Mouse (Mus musculus): ENCODE data around the gene Olfr329-ps. TPM values are rescaled to one million over a fixed set of nuclear protein-coding genes. Genes with fewer than 3 reads are reported as not detected.
"Not testable (repeated sequence)": the region's sequence is repeated elsewhere in the genome, so short reads cannot be mapped to it uniquely, and the experiment has no call there.

Gene Olfr329-ps
- polyA plus RNA-seq, 1 experiment from 2014 or later = not detected

GRCm38 (mm10) chr11:58519756-58520155 is 26.5 kb downstream of the Olfr329-ps start:
- H3K4me3 ChIP-seq (ENCODE audit: low read depth, low read length); H3K9me3 ChIP-seq (replicated peaks; ENCODE audit: control insufficient read depth, low read length, poor library complexity, severe bottlenecking); H3K4me2 ChIP-seq (ENCODE audit: low read length); H3K27ac ChIP-seq (ENCODE audit: low read length); H3K4me1 ChIP-seq (ENCODE audit: control insufficient read depth, insufficient read depth, low read length); H3K27me3 ChIP-seq (ENCODE audit: control insufficient read depth, insufficient read depth, low read depth, low read length); ATAC-seq; H3K9ac ChIP-seq (ENCODE audit: low read depth, low read length); H3K36me3 ChIP-seq (ENCODE audit: control insufficient read depth, insufficient read depth, low read length): not testable (repeated sequence)
- 94% methylated on average over 7 of the region's 9 CpGs for WGBS

DNA sequence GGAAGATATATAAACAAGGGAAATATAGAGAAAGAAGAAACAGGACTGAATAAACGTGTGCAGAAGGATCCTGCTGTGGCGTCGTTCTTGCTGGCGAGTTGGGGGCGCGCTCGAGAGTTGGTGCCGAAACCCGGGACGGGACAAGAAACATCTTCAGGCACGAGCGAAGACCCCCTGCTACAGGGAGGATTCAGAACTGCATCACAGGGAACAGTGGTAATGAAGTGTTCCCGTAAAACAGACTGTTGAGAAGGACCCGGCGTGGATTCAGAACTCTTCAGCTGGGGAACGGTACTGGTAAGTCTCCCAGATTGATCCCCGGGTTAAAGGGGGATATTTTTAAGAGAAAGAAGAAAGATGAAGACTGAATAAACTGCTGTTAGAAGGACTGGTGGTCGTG is 27.3 kb downstream of the Olfr329-ps start:
- H3K9me3 ChIP-seq (replicated peaks; ENCODE audit: control insufficient read depth, low read length, poor library complexity, severe bottlenecking); ATAC-seq; H3K27me3 ChIP-seq (ENCODE audit: control insufficient read depth, insufficient read depth, low read depth, low read length); H3K36me3 ChIP-seq (ENCODE audit: control insufficient read depth, insufficient read depth, low read length); H3K4me2 ChIP-seq (ENCODE audit: low read length); H3K9ac ChIP-seq (ENCODE audit: low read depth, low read length); H3K4me3 ChIP-seq (ENCODE audit: low read depth, low read length); H3K27ac ChIP-seq (ENCODE audit: low read length); H3K4me1 ChIP-seq (ENCODE audit: control insufficient read depth, insufficient read depth, low read length): not testable (repeated sequence)
- WGBS = 94% methylated on average over 17 of the region's 18 CpGs

DNA sequence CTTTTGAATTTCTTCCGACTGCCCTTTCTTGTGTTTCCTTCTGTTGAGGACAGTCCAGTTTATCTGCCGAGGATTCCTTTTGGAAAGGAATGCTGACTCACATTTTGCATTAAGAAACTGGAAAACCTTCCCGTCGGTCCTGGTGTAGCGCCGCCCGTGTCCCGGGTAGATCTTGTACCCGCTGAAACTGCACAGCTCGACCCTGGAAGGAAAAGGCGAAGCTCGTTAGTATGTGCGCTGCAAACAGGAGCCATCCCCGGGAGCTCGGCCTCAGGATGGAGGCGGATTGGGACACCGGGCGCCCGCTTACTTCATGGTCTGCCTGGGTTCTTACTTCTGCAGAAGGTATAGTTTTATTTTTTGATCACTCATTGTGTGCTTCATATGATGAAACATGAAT is 37.2 kb downstream of the Olfr329-ps start:
- ATAC-seq; H3K36me3 ChIP-seq (ENCODE audit: control insufficient read depth, insufficient read depth, low read length); H3K9me3 ChIP-seq (replicated peaks; ENCODE audit: control insufficient read depth, low read length, poor library complexity, severe bottlenecking): not testable (repeated sequence)

GRCm38 (mm10) chr11:58502472-58502871 is 43.8 kb downstream of the Olfr329-ps start, which contains the start of gene Olfr331:
TSS of gene Olfr331 (minus strand) at chr11:58502572.
- H3K9me3 ChIP-seq (replicated peaks; ENCODE audit: control insufficient read depth, low read length, poor library complexity, severe bottlenecking); H3K27me3 ChIP-seq (ENCODE audit: control insufficient read depth, insufficient read depth, low read depth, low read length); H3K4me2 ChIP-seq (ENCODE audit: low read length); H3K27ac ChIP-seq (ENCODE audit: low read length); H3K9ac ChIP-seq (ENCODE audit: low read depth, low read length); H3K4me3 ChIP-seq (ENCODE audit: low read depth, low read length); H3K36me3 ChIP-seq (ENCODE audit: control insufficient read depth, insufficient read depth, low read length); H3K4me1 ChIP-seq (ENCODE audit: control insufficient read depth, insufficient read depth, low read length); ATAC-seq: not testable (repeated sequence)

More for the DNA sequence above, 37.2 kb downstream of the Olfr329-ps start:
- H3K9ac ChIP-seq (ENCODE audit: low read depth, low read length); H3K27me3 ChIP-seq (ENCODE audit: control insufficient read depth, insufficient read depth, low read depth, low read length); H3K4me2 ChIP-seq (ENCODE audit: low read length); H3K27ac ChIP-seq (ENCODE audit: low read length); H3K4me3 ChIP-seq (ENCODE audit: low read depth, low read length); H3K4me1 ChIP-seq (ENCODE audit: control insufficient read depth, insufficient read depth, low read length): not testable (repeated sequence)
- 85% methylated on average over 19 of the region's 19 CpGs for WGBS

- H3K4me1 ChIP-seq (ENCODE audit: control insufficient read depth, insufficient read depth, low read length) = no peaks in the 10 kb centered on the region
- no peaks in the 10 kb centered on the region for H3K9me3 ChIP-seq (replicated peaks; ENCODE audit: control insufficient read depth, low read length, poor library complexity, severe bottlenecking)
- H3K27ac ChIP-seq (ENCODE audit: low read length) = no peak overlapping the region
- 48% methylated on average over 3 of the region's 3 CpGs for WGBS
- H3K9ac ChIP-seq (ENCODE audit: low read depth, low read length) = no peak overlapping the region
- H3K27me3 ChIP-seq (ENCODE audit: control insufficient read depth, insufficient read depth, low read depth, low read length) = no peaks in the 10 kb centered on the region
- no peaks in the 10 kb centered on the region for H3K36me3 ChIP-seq (ENCODE audit: control insufficient read depth, insufficient read depth, low read length)
- H3K4me3 ChIP-seq (ENCODE audit: low read depth, low read length) = no peak overlapping the region
- no peak for ATAC-seq
- H3K4me2 ChIP-seq (ENCODE audit: low read length) = no peak overlapping the region
Observed at GRCm38 (mm10) chr11:58499290-58499689, 46.9 kb downstream of the Olfr329-ps start.

DNA sequence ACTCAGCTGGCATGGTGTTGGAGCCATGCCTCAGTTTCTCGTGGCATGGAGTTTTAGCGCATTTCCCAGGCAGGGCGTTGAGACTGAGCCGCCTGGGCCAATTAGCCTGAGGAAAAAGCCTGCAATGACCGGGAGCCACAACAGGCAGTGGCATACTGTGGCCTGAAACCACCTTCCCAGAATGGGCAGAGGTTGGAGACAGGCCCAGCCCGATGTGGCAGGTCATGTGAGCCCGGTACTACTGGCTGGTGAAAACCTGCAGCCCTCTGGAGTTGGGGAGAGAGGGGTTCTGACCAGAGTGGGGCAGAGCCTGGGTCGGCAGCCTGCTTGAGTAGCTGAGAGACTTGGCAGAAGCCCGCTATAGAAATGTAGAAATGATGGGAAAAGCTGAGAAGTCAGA is 47.5 kb downstream of the Olfr329-ps start:
- H3K9me3 ChIP-seq (replicated peaks; ENCODE audit: control insufficient read depth, low read length, poor library complexity, severe bottlenecking) = no peaks in the 10 kb centered on the region
- no peak overlapping the region for H3K4me2 ChIP-seq (ENCODE audit: low read length)
- ATAC-seq = no peak
- H3K27me3 ChIP-seq (ENCODE audit: control insufficient read depth, insufficient read depth, low read depth, low read length) = no peaks in the 10 kb centered on the region
- WGBS = 88% methylated on average over 9 of the region's 9 CpGs
- no peaks in the 10 kb centered on the region for H3K4me1 ChIP-seq (ENCODE audit: control insufficient read depth, insufficient read depth, low read length)
- H3K36me3 ChIP-seq (ENCODE audit: control insufficient read depth, insufficient read depth, low read length) = no peaks in the 10 kb centered on the region
- no peak overlapping the region for H3K9ac ChIP-seq (ENCODE audit: low read depth, low read length)
- no peak overlapping the region for H3K27ac ChIP-seq (ENCODE audit: low read length)
- H3K4me3 ChIP-seq (ENCODE audit: low read depth, low read length) = no peak overlapping the region

DNA sequence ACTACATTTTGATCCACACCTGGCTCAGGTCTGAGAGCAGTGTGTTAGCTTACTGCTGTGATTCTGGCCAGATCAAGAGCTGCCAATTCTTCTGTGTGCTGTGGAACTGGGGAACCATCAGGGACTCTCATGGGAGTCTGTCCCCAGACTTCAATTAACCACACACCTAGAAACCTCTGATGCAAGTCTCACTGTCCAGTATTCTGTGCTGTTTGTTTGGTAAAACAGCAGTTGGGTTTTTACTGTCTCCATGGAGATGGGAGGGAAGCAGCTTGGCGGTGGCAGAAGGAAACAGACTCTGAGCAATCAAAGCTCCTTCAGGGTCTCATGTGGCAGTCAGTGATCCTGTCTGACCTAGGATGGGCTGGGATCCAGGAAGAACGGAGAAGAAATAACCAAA is 53.8 kb downstream of the Olfr329-ps start, which contains the start of gene Olfr332:
Olfr332 (minus strand) TSS at position 101 of the 400 bp plus-strand sequence.
- Histone ChIP-seq H3K4me3 (ENCODE audit: low read depth, low read length) (no peak within 1 kb of the TSS), H3K36me3 (ENCODE audit: control insufficient read depth, insufficient read depth, low read length) (no peaks in the 10 kb centered on the region), H3K9ac (ENCODE audit: low read depth, low read length) (no peak within 1 kb of the TSS), H3K4me2 (ENCODE audit: low read length) (no peak within 1 kb of the TSS), H3K27ac (ENCODE audit: low read length) (no peak within 1 kb of the TSS), H3K4me1 (ENCODE audit: control insufficient read depth, insufficient read depth, low read length) (no peaks in the 10 kb centered on the region), H3K9me3 (replicated peaks; ENCODE audit: control insufficient read depth, low read length, poor library complexity, severe bottlenecking) (no peaks in the 10 kb centered on the region), H3K27me3 (ENCODE audit: control insufficient read depth, insufficient read depth, low read depth, low read length) (no peaks in the 10 kb centered on the region)
- no peak for ATAC-seq
- 80% methylated on average over 2 of the region's 2 CpGs for WGBS

Other genes with a start within 250 kb of the Olfr329-ps start
- 32.2 and 32.4 TPM in 2 replicates for gene Zfp692, start 239.4 kb downstream of the Olfr329-ps start, polyA plus RNA-seq (2015; fragmentation: Nextera tagmentation; extraction: Ambion mirVana)
- 37.1 and 40.2 TPM in 2 replicates for gene Zfp672, start 216.1 kb downstream of the Olfr329-ps start, polyA plus RNA-seq (2015; fragmentation: Nextera tagmentation; extraction: Ambion mirVana)
- gene Sh3bp5l, start 215.7 kb downstream of the Olfr329-ps start, polyA plus RNA-seq (2015; fragmentation: Nextera tagmentation; extraction: Ambion mirVana) = 52.4 and 53.2 TPM in 2 replicates
- not detected in 2 replicates for gene Lypd8, start 167.4 kb downstream of the Olfr329-ps start, polyA plus RNA-seq (2015; fragmentation: Nextera tagmentation; extraction: Ambion mirVana)
- not detected in 2 replicates for gene 1810065E05Rik, start 125.3 kb downstream of the Olfr329-ps start, polyA plus RNA-seq (2015; fragmentation: Nextera tagmentation; extraction: Ambion mirVana)
- not detected in 2 replicates for gene Gm12253, start 113.9 kb downstream of the Olfr329-ps start, polyA plus RNA-seq (2015; fragmentation: Nextera tagmentation; extraction: Ambion mirVana)
- gene Lypd9, start 93.5 kb downstream of the Olfr329-ps start, polyA plus RNA-seq (2015; fragmentation: Nextera tagmentation; extraction: Ambion mirVana) = not detected in 2 replicates
- gene Olfr30, start 84.2 kb downstream of the Olfr329-ps start, polyA plus RNA-seq (2015; fragmentation: Nextera tagmentation; extraction: Ambion mirVana) = not detected in 2 replicates
- not detected in 2 replicates for gene Olfr332, start 53.9 kb downstream of the Olfr329-ps start, polyA plus RNA-seq (2015; fragmentation: Nextera tagmentation; extraction: Ambion mirVana)
- gene Olfr331, start 43.9 kb downstream of the Olfr329-ps start, polyA plus RNA-seq (2015; fragmentation: Nextera tagmentation; extraction: Ambion mirVana) = not detected in 2 replicates
- not detected in 2 replicates for gene Olfr330, start 11.6 kb downstream of the Olfr329-ps start, polyA plus RNA-seq (2015; fragmentation: Nextera tagmentation; extraction: Ambion mirVana)
- gene Olfr328, start 9.2 kb upstream of the Olfr329-ps start, polyA plus RNA-seq (2015; fragmentation: Nextera tagmentation; extraction: Ambion mirVana) = 0.07 TPM in 1 of 2 replicates, not detected in the other
- gene Olfr224, start 24.1 kb upstream of the Olfr329-ps start, polyA plus RNA-seq (2015; fragmentation: Nextera tagmentation; extraction: Ambion mirVana) = not detected in 2 replicates
- gene Olfr325, start 31.3 kb upstream of the Olfr329-ps start, polyA plus RNA-seq (2015; fragmentation: Nextera tagmentation; extraction: Ambion mirVana) = not detected in 2 replicates
- 0.05 and 0.10 TPM in 2 replicates for gene Olfr324, start 48.7 kb upstream of the Olfr329-ps start, polyA plus RNA-seq (2015; fragmentation: Nextera tagmentation; extraction: Ambion mirVana)
- not detected in 2 replicates for gene 2210407C18Rik, start 69.7 kb upstream of the Olfr329-ps start, polyA plus RNA-seq (2015; fragmentation: Nextera tagmentation; extraction: Ambion mirVana)
- not detected in 2 replicates for gene Olfr323, start 84.1 kb upstream of the Olfr329-ps start, polyA plus RNA-seq (2015; fragmentation: Nextera tagmentation; extraction: Ambion mirVana)
- gene Trim58, start 94.0 kb upstream of the Olfr329-ps start, polyA plus RNA-seq (2015; fragmentation: Nextera tagmentation; extraction: Ambion mirVana) = 0.15 and 0.19 TPM in 2 replicates
- gene Olfr322, start 112.4 kb upstream of the Olfr329-ps start, polyA plus RNA-seq (2015; fragmentation: Nextera tagmentation; extraction: Ambion mirVana) = not detected in 2 replicates
- gene Olfr320, start 134.7 kb upstream of the Olfr329-ps start, polyA plus RNA-seq (2015; fragmentation: Nextera tagmentation; extraction: Ambion mirVana) = not detected in 2 replicates
- gene Olfr319, start 152.7 kb upstream of the Olfr329-ps start, polyA plus RNA-seq (2015; fragmentation: Nextera tagmentation; extraction: Ambion mirVana) = not detected in 2 replicates
- not detected in 2 replicates for gene Olfr318, start 177.6 kb upstream of the Olfr329-ps start, polyA plus RNA-seq (2015; fragmentation: Nextera tagmentation; extraction: Ambion mirVana)
- 0.10 and 0.13 TPM in 2 replicates for gene Olfr317, start 192.8 kb upstream of the Olfr329-ps start, polyA plus RNA-seq (2015; fragmentation: Nextera tagmentation; extraction: Ambion mirVana)
- gene Olfr316, start 206.3 kb upstream of the Olfr329-ps start, polyA plus RNA-seq (2015; fragmentation: Nextera tagmentation; extraction: Ambion mirVana) = not detected in 2 replicates
- not detected in 2 replicates for gene Olfr315, start 226.8 kb upstream of the Olfr329-ps start, polyA plus RNA-seq (2015; fragmentation: Nextera tagmentation; extraction: Ambion mirVana)
- not detected in 2 replicates for gene Olfr314, start 236.5 kb upstream of the Olfr329-ps start, polyA plus RNA-seq (2015; fragmentation: Nextera tagmentation; extraction: Ambion mirVana)